ENCODE assay signal across 8 mouse cellular contexts in the genomic region with DNA sequence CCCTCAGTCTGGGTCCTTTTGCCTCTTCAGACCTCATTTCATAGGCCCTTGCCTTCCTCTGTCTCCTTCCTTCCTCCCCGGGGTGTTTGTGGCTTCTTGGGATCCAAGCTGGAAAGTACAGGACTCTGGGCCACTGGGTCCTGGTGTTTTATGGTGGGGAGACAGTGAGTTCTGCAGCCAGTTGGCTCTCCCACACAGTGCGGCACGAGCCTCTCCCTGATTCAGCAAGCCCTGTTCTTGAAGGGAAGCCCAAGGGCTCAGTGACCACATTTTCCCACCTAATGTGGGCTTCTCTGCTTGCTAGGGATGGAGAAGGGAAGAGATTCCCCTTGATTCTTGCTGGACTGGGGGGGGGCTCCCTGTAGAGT. TPM values are rescaled to one million over a fixed set of nuclear protein-coding genes. Genes with fewer than 3 reads are reported as not detected.
DNase-seq lines count a peak whose midpoint lies in the region; ATAC-seq and TF ChIP-seq lines count a peak whose summit lies in the region.

No protein-coding gene starts in this region.

- H3K36me3 ChIP-seq in heart, embryonic 12.5 days = no peaks in the 10 kb centered on the region
- peaks cover 50% of the 10 kb centered on the region for H3K36me3 ChIP-seq in G1E (replicated peaks)
- H3K36me3 ChIP-seq in heart, postnatal 0 days (replicated peaks; ENCODE audit: control insufficient read depth, insufficient read depth, low read length) = no peaks in the 10 kb centered on the region
- H3K36me3 ChIP-seq in midbrain, embryonic 11.5 days (ENCODE audit: control insufficient read depth, insufficient read depth, low read length) = no peaks in the 10 kb centered on the region

- H3K4me2 ChIP-seq in heart, embryonic 12.5 days = peak overlapping the region; percentile 87
- H3K4me2 ChIP-seq in heart, postnatal 0 days (ENCODE audit: low read depth, low read length) = peak overlapping the region; percentile 82
- H3K4me2 ChIP-seq in midbrain, embryonic 11.5 days = peak overlapping the region; percentile 80

- TF ChIP-seq EP300 in heart, postnatal 0 days (IDR thresholded peaks at IDR 0.05; ENCODE audit: low read depth) = no peak

- no peak for DNase-seq in heart, adult 9 months (ENCODE audit: low spot score in 2 of 2)
- no peak for DNase-seq in G1E (ENCODE audit: low spot score)
- DNase-seq in heart, postnatal 0 days (ENCODE audit: low spot score) = no peak
- no peak for DNase-seq in midbrain, embryonic 11.5 days (ENCODE audit: low spot score, missing footprints)
- DNase-seq in left cerebral cortex, adult 11 months (ENCODE audit: low spot score) = no peak
- DNase-seq in urinary bladder, postnatal 10 days (ENCODE audit: low spot score) = no peak
- no peak for DNase-seq in cerebellum, adult 8-10 months

- no peak for ATAC-seq in heart, embryonic 12.5 days (ENCODE audit: insufficient number of reproducible peaks, low FRiP score)
- no peak for ATAC-seq in G1E (ENCODE audit: extremely low read depth, insufficient number of reproducible peaks, low FRiP score, poor library complexity, severe bottlenecking)
- ATAC-seq in heart, postnatal 0 days (ENCODE audit: insufficient read depth, low read depth) = peak; percentile 1
- ATAC-seq in midbrain, embryonic 11.5 days (ENCODE audit: low FRiP score) = no peak

- no peaks in the 10 kb centered on the region for H3K27me3 ChIP-seq in heart, embryonic 12.5 days (replicated peaks)
- no peaks in the 10 kb centered on the region for H3K27me3 ChIP-seq in G1E (ENCODE audit: insufficient read depth, low read length)
- no peaks in the 10 kb centered on the region for H3K27me3 ChIP-seq in heart, postnatal 0 days (ENCODE audit: control insufficient read depth, insufficient read depth, low read length)
- no peaks in the 10 kb centered on the region for H3K27me3 ChIP-seq in midbrain, embryonic 11.5 days (ENCODE audit: control insufficient read depth, insufficient read depth, low read length)

- H3K9me3 ChIP-seq in heart, embryonic 12.5 days (replicated peaks) = no peaks in the 10 kb centered on the region
- H3K9me3 ChIP-seq in G1E (replicated peaks) = no peaks in the 10 kb centered on the region
- H3K9me3 ChIP-seq in heart, postnatal 0 days (replicated peaks; ENCODE audit: control insufficient read depth, low read length) = no peaks in the 10 kb centered on the region
- H3K9me3 ChIP-seq in midbrain, embryonic 11.5 days (ENCODE audit: control insufficient read depth, low read length) = no peaks in the 10 kb centered on the region

- H3K4me1 ChIP-seq in heart, embryonic 12.5 days (replicated peaks) = peaks cover 90% of the 10 kb centered on the region
- H3K4me1 ChIP-seq in G1E (ENCODE audit: insufficient read depth, low read depth, low read length) = peaks cover 98% of the 10 kb centered on the region
- peaks cover 75% of the 10 kb centered on the region for H3K4me1 ChIP-seq in heart, postnatal 0 days (ENCODE audit: control insufficient read depth, insufficient read depth)
- H3K4me1 ChIP-seq in midbrain, embryonic 11.5 days (ENCODE audit: control insufficient read depth, insufficient read depth, low read length) = peaks cover 65% of the 10 kb centered on the region

- peak overlapping the region; percentile 76 for H3K4me3 ChIP-seq in heart, embryonic 12.5 days
- H3K4me3 ChIP-seq in G1E (ENCODE audit: low read depth, low read length) = peak overlapping the region; percentile 81; the same call in 1 of the 2 replicates
- H3K4me3 ChIP-seq in heart, postnatal 0 days (ENCODE audit: low read depth, low read length) = peak overlapping the region; percentile 47
- peak overlapping the region; percentile 45 for H3K4me3 ChIP-seq in midbrain, embryonic 11.5 days (ENCODE audit: low read depth, low read length)

- peak overlapping the region; percentile 92 for H3K9ac ChIP-seq in heart, embryonic 12.5 days
- H3K9ac ChIP-seq in heart, postnatal 0 days (replicated peaks; ENCODE audit: low read depth, low read length) = peak overlapping the region; percentile 83
- H3K9ac ChIP-seq in midbrain, embryonic 11.5 days (ENCODE audit: low read length) = peak overlapping the region; percentile 67; the same call in 1 of the 2 replicates

- 36% methylated on average over 3 of the region's 3 CpGs for WGBS in heart, embryonic 12.5 days
- 9% methylated on average over 3 of the region's 3 CpGs for WGBS in heart, postnatal 0 days
- WGBS in midbrain, embryonic 11.5 days = 67% methylated on average over 3 of the region's 3 CpGs

- TF ChIP-seq CTCF in G1E (IDR thresholded peaks at IDR 0.05; ENCODE audit: low read depth, low read length) = no peak
- TF ChIP-seq CTCF in heart, postnatal 0 days (IDR thresholded peaks at IDR 0.05; ENCODE audit: low read depth) = no peak

- peak overlapping the region; percentile 100 for H3K27ac ChIP-seq in heart, embryonic 12.5 days (ENCODE audit: poor library complexity, severe bottlenecking)
- H3K27ac ChIP-seq in heart, postnatal 0 days (ENCODE audit: low read depth) = peak overlapping the region; percentile 100
- peak overlapping the region; percentile 57 for H3K27ac ChIP-seq in midbrain, embryonic 11.5 days (ENCODE audit: low read depth, low read length)

RNA-seq across cellular contexts. Expression of gene Rara, which starts 14.9 kb away (rescaled TPM):
- polyA plus RNA-seq in heart, embryonic 12.5 days (2016; fragmentation: Nextera tagmentation; extraction: Ambion mirVana) = 33.8 and 35.1 TPM in 2 replicates
- 109 and 110 TPM in 2 replicates for total RNA-seq in G1E (2014; fragmentation: Nextera tagmentation)
- 16.9 and 17.1 TPM in 2 replicates for total RNA-seq in G1E (2017)
- polyA plus RNA-seq in G1E (2012) = 84.4 and 103 TPM in 2 replicates
- 24.0 and 36.2 TPM in 2 replicates for total RNA-seq in heart, postnatal 0 days (2014; rRNA removed; ENCODE audit: low replicate concordance)
- 14.7 and 15.8 TPM in 2 replicates for polyA plus RNA-seq in heart, postnatal 0 days (2015; fragmentation: Nextera tagmentation; extraction: Ambion mirVana)
- polyA plus RNA-seq in midbrain, embryonic 11.5 days (2014; fragmentation: Nextera tagmentation; extraction: Ambion mirVana) = 13.2 and 14.8 TPM in 2 replicates

RNA-seq across cellular contexts. Expression of gene Cdc6, which starts 34.9 kb away (rescaled TPM):
- polyA plus RNA-seq in heart, embryonic 12.5 days (2016; fragmentation: Nextera tagmentation; extraction: Ambion mirVana) = 27.0 and 27.7 TPM in 2 replicates
- total RNA-seq in G1E (2014; fragmentation: Nextera tagmentation) = 60.7 and 84.9 TPM in 2 replicates
- 52.7 and 63.4 TPM in 2 replicates for total RNA-seq in G1E (2017)
- polyA plus RNA-seq in G1E (2012) = 3.4 and 4.1 TPM in 2 replicates
- total RNA-seq in heart, postnatal 0 days (2014; rRNA removed; ENCODE audit: low replicate concordance) = 1.4 and 2.2 TPM in 2 replicates
- 4.2 and 4.5 TPM in 2 replicates for polyA plus RNA-seq in heart, postnatal 0 days (2015; fragmentation: Nextera tagmentation; extraction: Ambion mirVana)
- 44.3 and 45.0 TPM in 2 replicates for polyA plus RNA-seq in midbrain, embryonic 11.5 days (2014; fragmentation: Nextera tagmentation; extraction: Ambion mirVana)

RNA-seq across cellular contexts. Expression of gene Gjd3, which starts 40.3 kb away (rescaled TPM):
- 3.5 and 3.9 TPM in 2 replicates for polyA plus RNA-seq in heart, embryonic 12.5 days (2016; fragmentation: Nextera tagmentation; extraction: Ambion mirVana)
- total RNA-seq in G1E (2014; fragmentation: Nextera tagmentation) = not detected in 2 replicates
- total RNA-seq in G1E (2017) = not detected in 2 replicates
- not detected in 2 replicates for polyA plus RNA-seq in G1E (2012)
- 4.2 and 14.7 TPM in 2 replicates for total RNA-seq in heart, postnatal 0 days (2014; rRNA removed; ENCODE audit: low replicate concordance)
- 5.8 and 6.3 TPM in 2 replicates for polyA plus RNA-seq in heart, postnatal 0 days (2015; fragmentation: Nextera tagmentation; extraction: Ambion mirVana)
- not detected in 2 replicates for polyA plus RNA-seq in midbrain, embryonic 11.5 days (2014; fragmentation: Nextera tagmentation; extraction: Ambion mirVana)
